Mouse (Mus musculus) layer of hippocampus, adult 9-11 months (tissue): Measurements from ENCODE around the gene Eomes.
A peak's percentile ranks its signal among the peaks of the same experiment; 100 is the strongest.

Experiments
- DNase-seq: peaks from one replicate; pipeline ENCODE4 v3.0.0; 2022

Eomes gene

DNA sequence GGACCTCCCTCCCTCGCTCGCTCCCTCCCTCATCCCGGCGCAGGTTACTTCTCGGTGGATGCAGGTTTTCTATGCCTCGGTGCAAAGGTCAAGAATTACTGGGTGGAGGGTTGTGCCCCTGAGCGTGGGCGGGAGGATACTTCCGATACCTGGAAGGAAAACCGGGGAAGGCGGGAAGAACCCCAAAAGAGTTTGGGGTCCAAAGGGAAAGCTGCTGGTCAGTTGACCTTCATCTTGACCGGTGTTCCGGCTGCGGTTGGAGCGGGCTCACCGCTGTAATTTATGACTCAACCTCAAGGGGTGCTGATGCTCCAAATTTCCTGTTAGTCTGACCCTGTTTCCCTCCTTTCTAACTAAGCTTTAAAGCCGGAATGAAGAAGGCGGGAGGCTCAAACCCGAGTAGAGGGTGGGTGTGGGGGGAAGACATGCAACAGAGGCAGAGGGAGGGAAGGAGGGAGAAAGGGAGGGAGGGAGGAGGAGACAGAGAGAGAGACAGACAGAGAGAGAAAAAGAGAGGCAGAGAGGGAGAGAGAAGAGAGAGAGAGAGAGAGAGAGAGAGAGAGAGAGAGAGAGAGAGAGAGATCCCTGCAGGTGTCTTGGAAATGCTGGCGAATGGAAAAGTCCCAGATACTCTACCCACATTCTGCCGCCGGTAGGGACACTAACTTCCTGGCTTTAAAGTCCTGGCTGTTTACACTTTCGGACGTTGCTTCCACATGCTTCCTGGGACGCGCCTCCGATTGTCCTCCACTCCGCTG, 10.3 kb downstream of the Eomes start:
- no peak for DNase-seq

DNA sequence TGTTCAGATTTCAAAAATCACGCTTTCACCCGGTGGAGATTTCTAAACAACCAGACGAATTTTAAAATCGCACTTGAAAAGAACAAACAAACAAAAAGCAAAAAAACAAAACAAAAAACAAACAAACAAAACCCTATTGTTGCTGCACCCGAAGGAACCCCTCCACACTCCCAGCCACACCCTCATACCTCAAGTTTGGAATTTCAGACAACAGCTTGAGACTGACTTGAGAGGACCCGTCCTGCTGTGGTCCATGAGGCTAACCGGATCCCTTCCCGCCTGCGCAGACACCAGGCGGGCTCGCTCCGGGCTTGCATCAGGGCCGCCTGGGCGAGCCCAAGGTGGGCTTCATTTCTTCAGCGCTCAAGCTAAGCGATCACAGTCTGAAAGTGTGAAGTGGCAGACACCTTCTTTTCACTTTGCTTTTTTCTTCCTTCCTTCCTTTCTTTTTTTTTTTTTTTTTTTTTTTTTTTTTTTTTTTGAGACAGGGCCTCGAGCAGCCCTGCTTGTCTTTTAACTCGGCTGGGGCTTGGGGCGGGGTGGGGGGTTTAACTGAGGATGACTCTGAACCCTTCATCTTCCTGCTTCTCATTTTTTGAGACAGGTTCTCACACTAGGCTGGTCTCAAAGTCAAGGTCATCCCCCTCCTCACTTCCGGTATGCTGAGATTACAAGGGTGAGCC, 11.0 kb downstream of the Eomes start:
- DNase-seq = no peak

DNA sequence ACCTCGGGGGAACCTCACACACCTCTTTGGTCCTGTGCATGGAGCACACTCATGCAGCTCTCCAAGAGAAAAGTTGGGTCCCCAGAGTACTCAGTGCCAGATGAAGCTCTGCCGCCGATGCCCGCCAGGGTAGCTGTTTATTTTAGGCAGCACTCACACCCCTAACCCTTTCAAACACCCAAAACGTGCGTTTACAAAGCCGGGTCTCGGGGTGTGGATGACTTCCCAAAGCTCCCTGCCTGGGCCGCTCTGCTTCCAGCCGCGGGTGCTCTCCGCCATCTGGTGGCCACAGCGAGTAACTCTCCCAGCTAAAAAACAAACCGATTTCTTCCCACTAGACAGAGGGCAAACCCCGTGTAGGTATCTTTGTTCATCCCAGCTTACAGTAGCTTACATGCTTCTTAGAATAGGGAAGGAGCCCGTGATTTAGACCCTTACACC, 11.6 kb downstream of the Eomes start:
- peak; percentile 20 for DNase-seq

DNA sequence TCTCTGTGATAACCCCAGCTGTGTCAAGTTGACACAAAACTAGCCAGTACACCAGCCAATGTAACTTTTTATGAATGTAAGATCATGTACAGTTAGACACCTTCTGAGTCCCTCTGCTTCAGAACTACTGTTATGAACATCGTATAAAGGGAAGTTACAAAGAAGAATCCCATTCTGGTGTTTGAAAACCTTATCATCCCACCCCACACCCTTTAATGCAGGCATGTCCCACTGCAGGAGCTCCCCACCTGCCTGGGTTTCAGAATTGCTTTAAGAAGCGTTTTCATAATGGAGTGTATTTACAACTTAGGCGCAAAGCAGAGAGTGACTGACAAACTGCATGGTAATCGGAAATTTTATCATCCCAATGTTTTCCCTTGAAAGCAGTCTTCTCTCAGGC, 13.2 kb downstream of the Eomes start:
- DNase-seq = no peak

DNA sequence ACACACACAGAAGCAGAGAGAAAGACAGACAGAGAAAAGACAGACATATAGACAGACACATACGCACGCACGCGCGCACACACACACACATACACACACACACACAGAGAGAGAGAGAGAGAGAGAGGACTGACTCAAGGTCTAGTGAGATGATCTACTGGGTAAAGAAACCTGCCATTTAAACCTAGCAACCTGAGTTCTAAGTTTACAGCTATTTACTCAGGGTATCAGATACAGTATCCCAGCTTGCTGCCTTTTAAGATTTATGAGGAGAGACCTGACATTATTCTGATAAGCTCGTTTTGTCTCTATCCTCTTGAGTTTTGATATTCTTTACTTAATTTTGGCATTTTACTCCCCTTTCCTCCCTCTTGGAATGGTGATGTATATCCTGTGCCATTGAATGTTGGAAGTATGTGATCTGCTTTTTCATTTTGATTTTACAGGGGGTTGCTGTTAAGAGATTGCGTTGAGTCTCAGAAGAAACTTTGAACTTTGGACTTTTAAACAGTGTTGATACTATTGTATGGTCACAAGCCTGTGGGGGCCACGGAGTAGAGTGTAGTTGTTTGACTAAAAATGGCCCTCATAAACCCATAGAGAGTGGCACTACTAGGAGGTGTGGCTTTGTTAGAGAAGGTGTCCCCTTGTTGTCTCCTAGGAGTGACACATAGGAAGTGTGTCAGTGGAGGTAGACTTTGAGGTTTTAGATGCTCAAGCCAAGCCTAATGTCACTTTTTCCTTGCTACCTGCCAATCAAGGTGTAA, 15.1 kb downstream of the Eomes start:
- no peak for DNase-seq

DNA sequence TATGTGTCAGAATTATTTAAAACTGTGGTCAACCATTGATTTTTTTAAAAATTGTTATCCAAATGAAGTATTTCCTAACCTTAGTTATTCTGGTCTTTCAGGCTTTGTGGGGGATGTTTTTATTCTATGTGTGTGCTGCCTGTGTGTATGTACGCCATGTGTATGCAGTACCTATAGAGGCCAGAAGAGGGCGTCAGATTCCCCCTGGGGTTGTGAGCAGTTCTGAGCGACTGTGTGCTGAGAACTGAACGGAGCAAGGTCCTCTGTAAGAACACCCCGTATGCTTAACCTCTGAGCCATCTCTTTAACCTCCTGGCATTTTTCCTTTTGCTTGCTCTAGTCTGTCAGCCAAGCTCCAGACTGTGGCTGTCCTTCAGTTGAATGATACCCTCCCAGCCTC, 16.1 kb downstream of the Eomes start:
- no peak for DNase-seq

DNA sequence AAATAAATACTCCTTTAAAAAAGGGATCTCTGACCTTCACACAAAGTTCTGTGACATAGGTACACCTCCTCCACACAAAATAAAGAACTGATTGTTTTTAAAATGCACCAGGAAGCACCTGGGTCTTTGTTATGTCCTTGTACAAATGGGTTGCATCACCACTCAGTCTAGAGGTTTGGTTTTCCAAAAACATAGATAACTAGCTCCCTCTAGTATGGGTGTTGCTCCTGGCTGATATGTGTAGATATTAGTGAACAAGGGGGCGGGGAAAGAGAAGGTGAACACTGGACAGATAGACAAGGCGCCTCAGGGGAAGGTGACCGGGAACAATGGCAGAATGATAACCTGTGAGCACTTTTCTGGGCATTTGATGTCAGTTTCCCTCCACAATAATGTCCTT, 17.9 kb downstream of the Eomes start:
- no peak for DNase-seq

DNA sequence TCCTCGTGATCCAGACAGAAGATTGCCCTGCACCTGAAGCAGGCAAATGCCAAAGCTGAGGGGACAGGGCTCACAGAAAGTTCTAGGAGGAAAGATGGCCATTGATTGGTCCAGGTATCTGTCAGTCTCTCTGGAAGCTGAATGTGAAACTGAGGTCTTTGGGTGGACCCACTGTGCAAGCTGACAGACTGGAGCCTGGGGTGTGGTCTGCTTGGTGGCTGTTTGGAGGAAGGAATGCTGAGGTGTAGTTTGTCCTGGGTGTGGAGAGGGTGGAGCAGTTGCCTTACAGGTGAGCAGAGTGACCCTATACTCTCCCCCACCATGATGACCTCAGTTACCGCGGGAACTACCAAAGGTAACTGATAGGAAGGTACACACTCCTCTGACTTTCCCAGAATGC, 18.9 kb downstream of the Eomes start:
- no peak for DNase-seq

DNA sequence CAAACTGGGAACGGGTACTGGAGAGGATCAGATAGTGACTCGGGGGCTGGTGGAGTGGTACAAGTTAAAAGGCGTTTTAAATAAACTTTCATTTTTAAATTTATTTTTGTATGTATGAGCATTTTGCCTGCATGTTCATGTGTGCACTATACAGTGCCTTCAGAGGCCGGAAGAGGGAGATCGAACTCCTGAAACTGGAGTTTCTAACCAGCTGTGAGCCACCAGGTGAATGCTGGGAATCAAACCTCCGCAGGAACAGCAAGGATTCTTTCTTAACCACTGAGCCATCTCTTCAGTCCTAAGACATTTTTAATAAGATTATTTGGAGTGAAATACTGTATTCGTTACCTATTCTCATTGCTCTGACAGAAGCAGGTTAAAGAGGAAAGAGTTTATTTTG, 20.0 kb downstream of the Eomes start:
- DNase-seq = no peak

DNA sequence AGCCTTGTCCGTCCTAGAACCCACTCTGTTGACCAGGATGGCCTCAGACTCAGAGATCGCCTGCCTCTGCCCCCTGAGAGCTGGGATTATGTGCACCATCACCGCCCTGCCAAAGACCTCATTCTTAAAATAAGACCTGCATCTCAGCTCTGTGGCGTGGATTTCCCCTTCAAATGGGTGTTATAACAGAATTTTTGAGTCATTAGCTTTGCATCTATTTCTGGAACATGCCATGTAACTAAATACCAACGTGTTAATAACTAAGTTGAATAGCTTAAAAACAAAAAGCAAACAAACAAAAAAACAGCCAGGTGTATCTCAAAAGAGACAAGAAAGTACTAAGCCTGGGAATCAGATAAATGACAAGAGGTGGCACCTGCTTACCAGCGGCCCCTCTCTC, 23.0 kb downstream of the Eomes start:
- DNase-seq = no peak

DNA sequence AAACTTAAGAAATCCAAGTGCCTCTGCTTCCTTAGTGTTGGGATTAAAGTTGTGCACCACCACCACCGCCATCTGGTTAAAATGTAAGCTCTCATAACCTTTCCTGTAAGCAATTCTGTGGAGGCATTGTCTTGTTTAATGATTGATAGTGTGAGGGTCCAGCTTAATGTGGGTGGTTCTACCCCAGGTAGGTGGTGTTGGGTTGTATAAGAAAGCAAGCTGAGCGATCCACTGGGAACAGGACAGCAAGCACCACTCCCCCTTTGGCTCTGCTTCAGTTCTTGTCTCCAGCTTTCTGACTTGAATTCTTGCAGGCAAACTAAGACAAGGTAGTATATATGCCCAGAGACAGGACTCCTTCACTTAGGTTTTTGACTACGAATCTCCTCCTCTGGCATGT, 26.6 kb downstream of the Eomes start:
- no peak for DNase-seq

DNA sequence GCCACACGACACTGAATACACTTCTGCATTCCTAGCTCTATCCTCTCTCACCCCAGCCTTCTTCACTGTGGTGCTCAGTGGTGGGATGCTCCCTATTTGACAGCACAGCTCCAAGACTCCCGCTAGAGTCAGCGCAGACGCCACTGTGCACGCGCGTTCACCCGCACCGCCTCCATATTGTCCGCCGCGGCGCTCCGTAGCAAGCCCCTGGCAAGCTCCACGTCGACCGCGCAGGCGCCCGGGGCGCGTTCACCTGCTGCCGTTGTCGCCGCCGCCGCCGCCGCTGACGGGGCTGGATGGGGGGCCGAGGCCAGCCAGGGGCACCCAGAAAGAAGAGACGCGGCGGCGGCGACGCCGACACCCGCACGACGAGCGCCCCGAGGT, 28.0 kb downstream of the Eomes start, which contains the start of gene Golga4:
Golga4 (plus strand) TSS at position 248 of the 384 bp plus-strand sequence.
- DNase-seq = peak; percentile 88

DNA sequence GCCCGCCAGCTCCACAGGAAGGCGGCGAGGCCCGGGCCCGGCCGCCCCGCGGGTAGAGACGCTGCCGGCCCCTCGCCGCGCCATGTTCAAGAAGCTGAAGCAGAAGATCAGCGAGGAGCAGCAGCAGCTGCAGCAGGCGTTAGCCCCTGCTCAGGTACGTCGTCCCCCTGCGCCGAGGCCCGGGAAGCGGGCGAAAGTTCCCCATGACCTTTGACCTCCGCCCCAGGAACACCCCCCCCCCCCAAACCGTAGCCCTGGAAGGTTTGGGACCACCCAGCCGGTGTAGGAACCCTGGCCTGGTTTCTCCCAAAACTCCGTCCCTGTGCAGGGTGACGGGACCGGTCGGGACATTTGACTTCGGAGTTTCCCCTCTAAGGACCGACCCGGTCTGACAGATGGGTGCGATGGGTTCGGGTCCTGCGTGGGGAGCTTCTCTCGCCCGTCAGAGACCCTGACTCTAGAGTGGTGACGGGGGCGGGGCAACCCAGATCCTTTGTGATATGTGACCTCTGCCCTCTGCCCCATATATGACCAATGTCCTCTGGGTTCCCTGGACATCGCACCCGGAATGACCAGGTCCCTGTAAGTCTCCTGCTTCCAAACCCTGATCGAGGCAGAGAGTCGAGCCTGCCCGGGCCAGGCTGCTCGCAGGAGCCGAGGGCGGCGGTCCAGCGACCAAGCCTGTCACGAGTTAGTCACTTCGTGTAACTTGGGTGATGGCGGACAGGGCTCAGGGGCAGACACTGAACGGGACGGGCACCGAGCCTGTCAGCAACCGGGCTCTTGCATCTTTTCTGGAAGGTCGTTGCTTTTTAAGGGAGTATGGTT, 28.6 kb downstream of the Eomes start:
- peak; percentile 37 for DNase-seq

DNA sequence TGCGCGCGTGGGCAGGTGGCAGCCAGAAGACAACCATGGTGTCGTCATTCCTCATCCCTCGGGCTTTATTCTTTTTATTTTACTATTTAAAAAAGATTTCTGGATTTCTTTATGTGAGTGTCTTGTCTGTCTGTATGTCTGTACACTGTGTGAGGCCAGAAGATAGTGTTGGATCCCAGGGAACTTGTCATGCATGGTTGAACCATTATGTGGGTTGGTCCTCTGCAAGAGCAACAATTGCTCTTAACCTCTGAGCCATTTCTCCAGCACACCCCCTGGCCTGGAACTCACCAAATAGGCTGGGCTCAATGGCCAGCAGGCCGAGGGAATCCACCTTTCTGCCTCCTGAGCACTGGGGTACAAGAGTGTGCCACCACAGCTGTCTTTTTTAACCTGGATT, 29.5 kb downstream of the Eomes start:
- DNase-seq = no peak

DNA sequence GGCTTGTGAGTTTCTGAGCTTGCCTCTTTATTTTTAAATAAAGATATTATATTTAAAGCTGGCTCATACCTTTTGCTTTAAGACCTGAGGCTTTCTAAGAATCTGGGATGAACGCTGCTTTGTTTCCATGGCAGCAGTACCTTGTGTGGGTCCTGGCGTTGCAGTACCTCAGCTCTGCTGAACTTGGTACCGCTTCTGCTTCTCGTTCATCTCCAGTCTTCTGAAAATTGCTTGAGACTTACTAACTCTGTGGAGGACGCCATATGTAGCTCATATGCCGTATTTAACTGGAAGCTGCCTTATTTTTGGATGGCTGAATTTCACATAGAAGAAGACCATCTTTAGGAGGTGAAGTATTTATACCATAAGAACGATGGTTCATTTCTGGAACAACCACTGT, 30.6 kb downstream of the Eomes start:
- DNase-seq = no peak

DNA sequence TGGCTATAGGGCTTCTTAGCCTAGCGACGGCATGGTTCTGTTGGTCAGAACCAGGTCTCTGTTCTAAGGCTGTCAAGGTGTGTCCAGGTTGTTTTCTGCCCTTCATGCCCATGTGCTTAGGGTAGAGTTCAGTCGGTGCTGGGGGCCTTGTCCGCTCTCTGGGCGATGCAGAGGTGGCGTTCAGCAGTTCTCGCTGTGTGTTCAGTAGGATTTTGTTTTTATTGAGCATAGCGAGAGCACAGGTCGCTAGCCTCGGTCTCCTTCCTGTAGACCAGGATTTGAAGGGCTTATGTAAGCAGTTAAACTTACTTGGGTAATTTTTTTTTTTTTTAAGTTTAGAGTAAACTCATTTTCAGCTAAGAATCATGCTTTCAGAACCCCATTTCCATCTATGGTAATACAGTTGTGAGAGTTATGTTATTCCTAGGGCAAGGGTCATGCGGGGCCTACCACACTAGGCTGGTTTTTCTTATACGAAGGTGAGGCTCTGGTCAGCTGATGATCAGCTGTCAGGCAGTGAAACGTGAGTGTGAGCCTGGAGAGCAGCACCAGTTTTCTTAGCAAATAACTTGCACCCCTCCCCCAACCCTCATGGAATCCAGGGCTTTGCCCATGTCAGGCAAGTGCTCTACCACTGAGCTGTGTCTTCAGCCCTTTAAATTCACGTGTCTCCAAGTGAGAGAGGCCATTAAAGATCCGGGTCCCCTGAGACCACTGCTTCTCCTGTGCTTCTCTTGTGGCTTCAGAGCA, 33.1 kb downstream of the Eomes start:
- DNase-seq = no peak

DNA sequence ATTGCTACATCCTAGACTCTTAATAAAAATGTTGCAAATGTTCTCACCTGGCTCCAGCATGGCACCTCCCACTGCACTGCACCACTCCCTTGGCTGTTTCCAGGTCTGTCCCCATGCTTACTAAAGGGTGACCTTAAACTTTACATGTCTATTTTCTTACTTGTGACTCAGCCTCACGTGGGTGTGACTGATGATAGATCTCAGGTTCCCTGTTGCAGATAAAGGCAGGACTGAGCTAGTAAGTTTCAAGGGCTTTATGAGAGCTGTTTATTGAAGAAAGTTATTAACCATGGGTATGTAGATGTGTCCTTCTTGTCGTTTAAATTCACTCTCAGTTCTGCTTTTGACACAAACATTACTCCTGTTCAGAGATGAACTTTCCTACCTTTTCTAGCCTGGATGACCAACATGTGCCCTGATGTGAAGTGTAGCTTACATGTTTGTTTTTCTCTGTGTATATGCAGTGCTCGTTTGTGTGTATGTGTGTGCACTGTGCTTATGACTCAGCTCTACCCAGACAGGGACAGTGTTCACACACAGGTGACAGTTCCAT, 34.7 kb downstream of the Eomes start:
- DNase-seq = no peak

DNA sequence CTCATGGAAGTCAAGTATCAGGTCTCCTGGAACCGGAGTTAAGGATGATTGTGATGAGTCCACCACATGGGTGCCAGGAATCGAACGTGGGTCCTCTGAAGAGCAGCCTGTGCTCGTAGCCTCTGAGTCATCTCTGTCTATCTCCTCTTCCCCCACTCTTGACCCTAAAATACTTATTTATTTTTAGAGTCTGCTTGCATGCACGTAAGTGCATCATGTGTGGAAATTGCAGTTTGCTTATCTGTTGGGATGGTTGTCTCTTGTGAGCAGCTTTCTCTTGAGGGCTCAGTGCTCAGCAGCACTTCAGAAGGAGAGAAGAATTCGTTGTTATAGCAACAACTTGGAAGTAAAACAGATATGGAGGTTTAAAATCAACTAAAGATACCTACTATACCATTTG, 37.5 kb downstream of the Eomes start:
- DNase-seq = no peak

DNA sequence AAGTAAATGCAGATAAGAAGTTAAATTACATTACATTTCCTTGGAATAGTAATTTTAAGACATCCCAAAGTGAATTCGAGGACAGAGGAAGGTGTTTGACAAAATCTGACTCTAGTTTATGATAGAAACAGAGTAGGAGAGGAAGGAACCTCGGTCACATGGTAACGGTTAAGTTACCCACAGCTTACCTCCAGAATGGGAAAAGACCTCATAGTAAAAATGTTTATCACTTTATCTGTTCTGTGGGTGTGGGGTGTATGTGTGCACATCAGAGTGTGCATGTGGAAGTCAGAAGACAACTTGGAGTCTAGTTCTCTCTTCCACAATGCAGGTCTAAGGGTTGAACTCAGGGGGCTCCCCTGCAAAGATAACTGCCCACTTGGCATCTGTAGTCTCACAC, 38.1 kb downstream of the Eomes start:
- DNase-seq = no peak

DNA sequence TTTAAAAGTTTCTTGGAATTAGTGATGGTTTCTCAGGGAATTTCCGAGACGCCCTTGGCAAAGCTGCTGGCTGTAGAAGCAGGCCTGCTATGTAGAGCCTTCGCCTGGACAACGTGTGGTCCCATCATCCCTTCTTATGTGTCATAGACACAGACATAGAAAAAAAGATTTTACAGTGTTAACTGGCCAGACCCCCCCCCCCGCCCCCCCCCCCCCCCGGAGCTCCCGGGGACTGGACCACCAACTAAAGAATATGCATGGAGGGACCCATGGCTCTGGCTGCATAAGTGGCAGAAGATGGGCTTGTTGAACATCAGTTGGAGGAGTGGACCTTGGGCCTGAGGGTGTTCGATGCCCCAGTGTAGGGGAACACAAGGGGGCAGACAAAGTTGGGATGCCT, 39.6 kb downstream of the Eomes start:
- DNase-seq = no peak

DNA sequence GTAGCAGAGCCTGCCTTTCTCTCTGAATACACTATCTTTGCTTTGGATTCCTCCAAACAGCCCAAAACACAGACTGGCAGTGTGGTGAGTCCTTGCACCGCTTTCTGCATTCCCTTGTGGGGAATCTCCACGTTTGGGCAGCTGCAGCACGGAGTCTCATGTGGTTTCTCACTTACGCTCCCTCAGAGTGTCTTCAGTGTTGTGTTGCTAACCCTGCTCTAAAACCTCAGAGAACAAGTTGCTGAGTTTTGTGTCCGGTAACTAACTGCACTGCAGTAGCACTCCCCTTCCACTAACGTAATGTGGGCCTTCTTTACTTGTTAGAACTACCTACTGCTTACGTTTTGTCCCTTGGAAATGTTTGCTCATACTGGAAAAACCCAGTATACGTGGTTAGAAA, 41.1 kb downstream of the Eomes start:
- no peak for DNase-seq

DNA sequence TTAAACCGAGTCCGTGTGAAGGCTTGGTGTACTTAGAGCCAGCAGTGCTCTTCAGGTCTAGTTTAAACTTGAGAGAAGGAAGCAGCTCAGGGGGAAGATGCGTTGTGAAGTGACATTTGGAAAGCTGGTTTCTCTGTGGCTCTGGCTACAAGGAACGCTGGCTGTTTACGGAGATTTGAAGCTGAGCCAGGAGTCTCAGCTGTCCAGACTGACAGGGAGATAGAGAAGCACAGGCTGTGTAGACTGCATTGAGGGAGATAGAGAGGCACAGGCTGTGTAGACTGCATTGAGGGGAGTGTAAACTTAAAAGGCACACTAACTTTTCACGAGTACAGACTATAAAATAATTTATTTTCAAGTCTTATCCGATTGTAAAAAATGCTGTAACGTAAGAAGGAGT, 42.0 kb downstream of the Eomes start:
- no peak for DNase-seq
